Mouse (Mus musculus) E14TG2a.4 (cell line): ENCODE measurements around the gene Glis3.

Source experiments
- CTCF ChIP-seq: conservative IDR thresholded peaks from 2 replicates; pipeline ENCODE4 v1.5.1; 2014; ENCODE audit warnings: low read length
- NANOG ChIP-seq: IDR thresholded peaks from 2 replicates; pipeline ENCODE4 v1.6.1; 2014; ENCODE audit warnings: borderline replicate concordance, low read length, mixed read lengths
- POU5F1 ChIP-seq: IDR thresholded peaks from 2 replicates; pipeline ENCODE4 v1.6.1; 2014; ENCODE audit warnings: low read length, borderline replicate concordance

DNA sequence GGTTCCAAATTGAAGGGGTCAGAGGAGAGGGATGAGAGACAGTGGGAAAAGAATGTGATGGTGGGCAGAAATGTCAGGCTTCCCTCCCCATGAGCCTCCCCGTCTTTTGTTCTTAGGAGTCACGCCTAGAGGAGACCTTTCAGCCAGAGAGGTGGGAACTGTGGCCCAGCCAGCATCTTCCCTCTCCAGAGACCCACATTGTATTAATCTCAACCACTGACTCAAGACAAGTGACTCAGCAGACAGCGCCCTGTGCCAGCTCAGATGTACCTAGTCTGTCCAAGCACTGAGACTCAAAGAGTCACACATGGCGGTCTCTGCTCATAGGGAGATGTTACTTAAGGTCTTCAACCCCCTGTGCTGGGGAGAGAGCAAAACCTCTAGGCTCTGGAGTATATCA lies 3.5 kb upstream of the Glis3 start:
- TF ChIP-seq CTCF: no peak
- TF ChIP-seq NANOG: no peak
- no peak for TF ChIP-seq POU5F1
